Mouse (Mus musculus): ENCODE results near the gene Cdkal1.

GRCm38 (mm10) chr13:29490341-29490740 lies 365.1 kb downstream of the Cdkal1 start:
- TF ChIP-seq POLR2A (IDR thresholded peaks at IDR 0.05; ENCODE audit: extremely low read depth, insufficient read depth, low read length) (no peak), CTCF (IDR thresholded peaks at IDR 0.05; ENCODE audit: extremely low read depth, insufficient read depth, low read length) (no peak)
